Mouse (Mus musculus): Measurements from ENCODE around the gene Slc9a8. TPM values are rescaled to one million over a fixed set of nuclear protein-coding genes. Genes with fewer than 3 reads are reported as not detected.

Gene Slc9a8
- total RNA-seq, 1 experiment from 2014 or later: 56.3 TPM

DNA sequence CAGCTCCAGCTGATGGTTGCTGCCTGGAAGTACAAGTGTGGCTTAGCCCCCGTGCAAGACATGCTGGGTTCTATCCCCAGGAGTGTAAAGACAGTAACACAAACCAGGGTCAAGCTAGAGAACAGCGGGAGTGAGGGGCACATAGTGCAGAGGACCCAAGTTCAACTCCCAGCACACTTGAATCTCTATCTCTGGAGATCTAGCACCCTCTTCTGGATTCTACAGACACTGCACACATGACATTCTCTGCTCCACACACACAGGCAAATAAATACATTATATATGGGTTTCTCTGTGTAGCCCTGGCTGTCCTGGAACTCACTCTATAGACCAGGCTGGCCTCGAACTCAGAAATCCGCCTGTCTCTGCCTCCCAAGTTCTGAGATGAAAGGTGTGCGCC, 91.5 kb downstream of the Slc9a8 start:
- ATAC-seq (replicated peaks in 1 of 2; ENCODE audit: insufficient read depth in 1 of 2, low FRiP score in 2 of 2, low TSS enrichment in 1 of 2, low read depth in 1 of 2, poor library complexity in 2 of 2, severe bottlenecking in 2 of 2): no peak

DNA sequence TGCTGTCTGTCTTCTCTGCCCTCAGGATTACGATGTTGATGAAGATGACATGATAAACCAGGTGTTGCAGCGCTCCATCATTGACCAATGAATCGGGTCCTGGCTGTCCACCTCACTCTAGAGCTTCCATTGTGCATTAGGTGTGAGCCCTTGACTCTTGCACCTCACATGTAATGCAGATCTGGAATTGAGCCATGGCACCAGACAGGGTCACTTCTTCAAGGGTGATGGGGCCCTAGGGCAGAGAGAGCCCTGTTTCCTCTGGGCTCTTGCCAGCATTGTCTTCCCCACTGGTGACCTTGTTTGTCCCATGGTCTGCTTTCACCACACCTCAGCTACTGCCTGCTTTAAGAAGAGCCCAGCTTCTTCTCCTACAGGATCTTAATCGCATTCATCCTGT, 93.1 kb downstream of the Slc9a8 start:
- ATAC-seq (replicated peaks in 1 of 2; ENCODE audit: insufficient read depth in 1 of 2, low FRiP score in 2 of 2, low TSS enrichment in 1 of 2, low read depth in 1 of 2, poor library complexity in 2 of 2, severe bottlenecking in 2 of 2): no peak

DNA sequence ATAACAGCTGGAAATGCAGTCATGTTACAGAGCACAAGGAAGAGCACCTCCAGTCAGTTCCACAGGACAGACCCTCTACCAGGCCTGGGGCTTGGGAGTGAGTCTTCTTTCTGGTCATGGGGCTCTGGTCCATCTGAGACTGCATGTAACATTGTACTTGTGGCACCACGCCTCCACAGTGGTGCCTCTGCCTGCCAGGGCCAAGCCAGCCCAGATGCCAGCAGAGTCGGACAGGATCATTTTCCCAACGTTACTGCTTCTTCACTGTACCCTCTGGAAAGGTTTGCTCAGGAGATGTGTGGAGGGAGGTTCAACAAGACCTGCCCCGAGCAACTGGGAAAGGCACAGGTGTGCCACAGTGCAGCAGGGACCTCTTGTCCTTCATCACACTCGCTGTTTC, 94.2 kb downstream of the Slc9a8 start:
- ATAC-seq (replicated peaks in 1 of 2; ENCODE audit: insufficient read depth in 1 of 2, low FRiP score in 2 of 2, low TSS enrichment in 1 of 2, low read depth in 1 of 2, poor library complexity in 2 of 2, severe bottlenecking in 2 of 2): no peak

DNA sequence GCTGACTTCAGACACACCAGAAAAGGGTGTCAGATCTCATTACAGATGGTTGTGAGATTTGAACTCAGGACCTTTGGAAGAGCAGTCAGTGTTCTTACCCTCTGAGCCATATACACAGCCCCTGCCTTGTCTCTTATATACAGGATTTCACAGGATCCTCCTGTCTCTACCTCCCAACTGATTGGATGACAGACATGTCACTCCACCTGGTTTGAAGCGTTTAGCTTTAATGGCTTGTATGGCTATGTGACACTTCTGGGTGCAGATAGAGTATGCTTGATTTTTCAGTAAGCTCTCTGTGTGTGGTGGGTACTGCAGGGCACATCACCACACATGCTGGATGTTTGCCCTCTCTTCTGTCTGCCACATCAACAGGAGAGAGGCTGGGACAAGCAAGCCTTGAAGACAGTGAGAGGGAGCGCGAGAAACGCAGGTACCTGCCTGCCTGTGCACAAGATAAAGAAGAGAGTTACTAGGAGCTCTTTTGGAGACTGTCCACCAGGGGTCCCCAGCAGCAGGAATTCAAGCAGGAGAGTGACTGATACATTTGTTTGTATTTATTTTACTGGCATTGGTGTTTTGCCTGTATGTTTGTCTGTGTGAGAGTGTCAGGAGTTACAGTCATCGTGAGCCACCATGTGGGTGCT, 98.2 kb downstream of the Slc9a8 start:
- ATAC-seq (replicated peaks in 1 of 2; ENCODE audit: insufficient read depth in 1 of 2, low FRiP score in 2 of 2, low TSS enrichment in 1 of 2, low read depth in 1 of 2, poor library complexity in 2 of 2, severe bottlenecking in 2 of 2): 0 out of 4 replicates have a peak, but pooled peaks of 1 of the 2 experiments have one; percentile 36

Other genes starting within 250 kb of the Slc9a8 start
- gene Kcnb1, start 231.6 kb upstream of the Slc9a8 start, total RNA-seq (2017): 1.4 and 2.6 TPM in 2 replicates
- gene Ptgis, start 181.1 kb upstream of the Slc9a8 start, total RNA-seq (2017): not detected in 2 replicates
- 9.9 and 21.1 TPM in 2 replicates for gene B4galt5, start 72.5 kb upstream of the Slc9a8 start, total RNA-seq (2017)
- gene Rnf114, start 70.9 kb downstream of the Slc9a8 start, total RNA-seq (2017): 43.0 and 53.4 TPM in 2 replicates
- 11.6 and 16.9 TPM in 2 replicates for gene Spata2, start 71.2 kb downstream of the Slc9a8 start, total RNA-seq (2017)
- not detected in 2 replicates for gene Snai1, start 116.5 kb downstream of the Slc9a8 start, total RNA-seq (2017)
- 44.9 and 64.5 TPM in 2 replicates for gene Ube2v1, start 210.4 kb downstream of the Slc9a8 start, total RNA-seq (2017)
- not detected in 2 replicates for gene Gm20431, start 239.8 kb downstream of the Slc9a8 start, total RNA-seq (2017)